Mouse (Mus musculus) thymus, adult 2 months (tissue): ENCODE data around the gene Pkd1l1.

Experiments used
- CTCF ChIP-seq: fragments of 200-500 bp; IDR thresholded peaks from 2 replicates; pipeline ENCODE4 v1.5.1; 2012; ENCODE audit warnings: mild to moderate bottlenecking, control low read depth, low read length, moderate library complexity, borderline replicate concordance; ENCODE audit not compliant: control insufficient read depth, poor library complexity, insufficient read depth; ENCODE audit errors: extremely low read depth
- POLR2A ChIP-seq: fragments of 200-500 bp; IDR thresholded peaks from 2 replicates; pipeline ENCODE4 v1.6.1; 2012; ENCODE audit warnings: mild to moderate bottlenecking, low read length, control low read depth, moderate library complexity; ENCODE audit not compliant: control insufficient read depth, poor library complexity, insufficient read depth; ENCODE audit errors: extremely low read depth

DNA sequence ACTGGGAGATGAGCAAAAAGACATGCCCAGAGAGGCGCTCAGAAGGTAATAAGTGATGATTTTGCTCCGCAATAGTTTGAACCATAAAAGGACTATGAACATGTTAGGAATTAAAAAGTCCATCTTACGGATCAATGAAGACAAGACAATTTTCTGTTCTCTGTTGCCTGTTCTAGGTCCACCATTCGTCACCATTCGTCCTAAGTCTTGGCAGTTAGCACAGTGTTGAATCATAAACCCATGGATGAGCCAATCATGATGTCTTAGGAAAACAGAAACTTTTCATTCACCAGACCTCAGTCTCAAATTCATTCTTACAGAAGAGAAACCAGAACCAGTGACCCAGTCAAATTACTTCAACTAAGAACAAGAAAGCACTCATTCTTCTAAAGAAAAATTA, 35.7 kb upstream of the Pkd1l1 start:
- TF ChIP-seq POLR2A (no peak), CTCF (no peak)
